Mouse (Mus musculus): ENCODE measurements at regions not wholly inside any gene's neighbourhood (a gene's known extent, or its start where the extent isn't known, plus 50 kb on each side); places are given as distances from the start of the nearest gene placed in this dataset.

DNA sequence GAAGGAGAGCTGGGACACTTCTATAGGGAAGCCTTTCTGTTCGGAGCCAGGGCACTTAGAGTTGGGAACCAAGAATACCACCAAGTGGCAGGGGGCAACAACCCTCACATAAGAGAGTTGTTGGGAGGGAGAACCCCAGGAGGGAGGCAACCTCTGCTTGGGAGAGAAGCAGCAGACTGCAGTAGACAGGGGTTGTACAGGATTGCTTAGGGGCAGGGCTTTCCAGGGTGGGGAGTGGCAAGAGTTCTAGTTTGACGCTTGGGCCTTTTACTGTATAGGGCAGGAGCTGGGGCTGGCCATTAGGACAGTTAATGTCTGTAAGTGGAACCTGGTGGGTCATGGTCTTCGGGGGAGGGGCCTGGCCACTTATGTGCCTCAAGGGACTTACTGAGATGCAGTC lies 57.1 kb upstream of the Ssx2ip start:
- TF ChIP-seq CTCF (IDR thresholded peaks at IDR 0.05) (no peak), EP300 (IDR thresholded peaks at IDR 0.05; ENCODE audit: insufficient read depth, low read depth, low read length) (no peak), POLR2A (IDR thresholded peaks at IDR 0.05; ENCODE audit: insufficient read depth, low read depth, low read length) (no peak)

Measured in heart, adult 2 months (tissue).